Mouse (Mus musculus) embryonic facial prominence, embryonic 11.5 days (tissue): ENCODE data around the gene Lactbl1. TPM values are rescaled to one million over a fixed set of nuclear protein-coding genes. Genes with fewer than 3 reads are reported as not detected.

Experiments used
- ATAC-seq: fragments of 200-750 bp; cut with Nextera tagmentation; replicated peaks from 2 replicates; pipeline ENCODE4 v1.8.0; 2017; ENCODE audit warnings: low read depth; ENCODE audit not compliant: insufficient number of reproducible peaks, low FRiP score, low TSS enrichment
- DNase-seq: peaks from one replicate; pipeline ENCODE4 v3.0.0-alpha.2; 2015; ENCODE audit warnings: low spot score
- H3K27ac ChIP-seq: fragments of 300-500 bp; sonication (generic); replicated peaks from 2 replicates; pipeline ENCODE4 v1.5.1; 2014; ENCODE audit warnings: mild to moderate bottlenecking, low read depth, low read length, control low read depth
- H3K27me3 ChIP-seq: fragments of 300-500 bp; sonication (generic); 2 replicates; pipeline ENCODE4 v1.6.1; 2014; ENCODE audit warnings: mild to moderate bottlenecking, low read length, moderate library complexity, mixed read lengths; ENCODE audit not compliant: control insufficient read depth, insufficient read depth
- H3K36me3 ChIP-seq: fragments of 300-500 bp; sonication (generic); replicated peaks from 2 replicates; pipeline ENCODE4 v1.6.1; 2014; ENCODE audit warnings: low read depth, mild to moderate bottlenecking, low read length, moderate library complexity, mixed read lengths; ENCODE audit not compliant: control insufficient read depth, insufficient read depth
- H3K4me1 ChIP-seq: fragments of 300-500 bp; sonication (generic); 2 replicates; pipeline ENCODE4 v1.6.1; 2014; ENCODE audit warnings: low read length, mixed read lengths; ENCODE audit not compliant: control insufficient read depth, insufficient read depth
- H3K4me2 ChIP-seq: fragments of 300-500 bp; sonication (generic); 2 replicates; pipeline ENCODE4 v1.6.1; 2014; ENCODE audit warnings: low read depth, mild to moderate bottlenecking, control low read depth, low read length, moderate library complexity
- H3K4me3 ChIP-seq: fragments of 300-500 bp; sonication (generic); 2 replicates; pipeline ENCODE4 v1.5.1; 2014; ENCODE audit warnings: low read depth, low read length, control low read depth
- H3K9ac ChIP-seq: fragments of 300-500 bp; sonication (generic); replicated peaks from 2 replicates; pipeline ENCODE4 v1.6.1; 2014; ENCODE audit warnings: mild to moderate bottlenecking, control low read depth, low read length
- H3K9me3 ChIP-seq: fragments of 300-500 bp; sonication (generic); replicated peaks from 2 replicates; pipeline ENCODE4 v1.6.1; 2016; ENCODE audit warnings: mild to moderate bottlenecking, low read length, inconsistent platforms, mixed read lengths; ENCODE audit not compliant: control insufficient read depth
- WGBS: fragments of 180-500 bp; shearing (Covaris S2); extraction: QIAGEN DNeasy Blood & Tissue Kit; methylation state at CpG from one replicate; pipeline ENCODE4 v1.1.7; 2014; 5-methylcytosine and 5-hydroxymethylcytosine counted together
- polyA plus RNA-seq: library from polyadenylated mRNA; unstranded; fragments of >200 nt; fragmentation: Nextera tagmentation; extraction: Ambion mirVana; gene quantifications from 2 replicates; pipeline ENCODE4 v1.2.1, GENCODE M21; 2014

Gene Lactbl1
- not detected in 2 replicates for polyA plus RNA-seq

- Histone ChIP-seq H3K9ac (no peak within 1 kb of the TSS), H3K9me3 (no peaks in the 10 kb centered on the region), H3K4me3 (no peak within 1 kb of the TSS), H3K4me2 (no peak within 1 kb of the TSS), H3K27ac (no peak within 1 kb of the TSS), H3K27me3 (no peaks in the 10 kb centered on the region), H3K36me3 (no peaks in the 10 kb centered on the region), H3K4me1 (no peaks in the 10 kb centered on the region)
- WGBS: 45% methylated on average over 6 of the region's 6 CpGs
- DNase-seq: no peak
- no peak for ATAC-seq
Observed at GRCm38 (mm10) chr4:136622388-136622787, at the start of gene Lactbl1. Lactbl1 (plus strand) TSS chr4:136622621.

DNA sequence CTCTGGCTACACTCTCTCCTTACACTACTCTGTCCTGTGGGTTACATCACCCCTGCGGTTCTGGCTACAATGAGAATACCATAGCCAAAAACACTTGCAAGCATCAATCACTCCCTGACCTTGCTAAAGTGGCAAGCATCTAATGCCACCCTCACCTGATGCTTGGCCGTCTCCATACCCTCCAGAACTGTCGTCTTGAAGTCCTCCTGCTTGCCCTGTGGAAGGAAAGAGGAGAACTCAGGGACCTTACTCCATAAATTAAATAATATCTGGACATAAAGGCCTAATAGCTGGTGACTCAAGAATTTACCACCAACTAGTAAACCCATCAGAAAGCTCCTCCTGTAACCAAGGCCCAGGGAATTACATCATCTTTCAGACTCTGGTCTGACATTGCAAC lies 40.5 kb upstream of the Lactbl1 start:
- no peak overlapping the region for H3K4me2 ChIP-seq
- no peak for DNase-seq
- no peaks in the 10 kb centered on the region for H3K9me3 ChIP-seq
- no peak overlapping the region for H3K27ac ChIP-seq
- H3K36me3 ChIP-seq: no peaks in the 10 kb centered on the region
- 93% methylated on average over 3 of the region's 3 CpGs for WGBS
- H3K4me1 ChIP-seq: no peaks in the 10 kb centered on the region
- H3K4me3 ChIP-seq: no peak overlapping the region
- H3K27me3 ChIP-seq: no peaks in the 10 kb centered on the region
- no peak for ATAC-seq
- H3K9ac ChIP-seq: no peak overlapping the region

- Histone ChIP-seq H3K27me3 (no peaks in the 10 kb centered on the region), H3K9me3 (no peaks in the 10 kb centered on the region), H3K27ac (no peak overlapping the region), H3K4me1 (no peaks in the 10 kb centered on the region), H3K36me3 (no peaks in the 10 kb centered on the region), H3K4me3 (no peak overlapping the region), H3K4me2 (no peak overlapping the region), H3K9ac (no peak overlapping the region)
- ATAC-seq (no peak), DNase-seq (no peak)
- 86% methylated on average over 4 of the region's 4 CpGs for WGBS
Observed at GRCm38 (mm10) chr4:136587221-136587827, 35.1 kb upstream of the Lactbl1 start.

DNA sequence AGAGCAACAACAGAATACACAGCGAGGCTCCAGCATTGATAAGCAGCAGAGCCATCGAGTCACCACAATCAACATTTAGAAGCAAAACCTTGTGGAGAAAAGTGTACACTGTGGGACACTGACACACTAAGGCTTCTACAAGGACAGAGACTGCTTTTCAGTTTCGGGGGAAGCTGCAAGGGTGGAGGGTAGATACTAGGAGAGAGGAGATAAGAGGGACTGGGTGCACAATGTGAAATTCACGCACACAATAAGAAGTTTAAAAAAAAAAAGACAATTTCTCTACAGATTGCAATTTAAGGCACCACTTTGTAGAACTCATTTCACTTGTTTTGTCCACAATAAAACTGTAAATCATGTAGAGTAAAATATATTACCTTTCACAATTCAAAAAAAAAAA lies 34.4 kb upstream of the Lactbl1 start:
- H3K36me3 ChIP-seq: no peaks in the 10 kb centered on the region
- 94% methylated on average over 4 of the region's 4 CpGs for WGBS

DNA sequence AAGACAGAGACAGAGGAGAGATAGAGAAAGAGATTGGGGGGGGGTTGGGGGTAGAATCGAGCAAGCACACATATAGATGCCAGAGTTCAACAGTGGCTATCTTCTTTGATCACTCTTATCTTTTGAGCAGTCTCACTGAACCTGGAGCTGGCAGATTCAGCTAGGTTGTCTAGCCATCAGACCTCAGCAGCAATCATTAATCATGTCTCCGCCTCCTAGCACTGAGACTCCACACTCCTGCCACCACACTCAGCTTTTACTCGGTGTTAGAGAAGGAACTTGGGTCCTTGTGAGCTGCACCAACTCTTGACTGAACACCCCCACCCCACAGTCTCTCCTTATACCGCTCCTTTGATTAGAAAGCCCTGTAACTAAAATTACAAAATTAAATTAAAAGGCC lies 30.3 kb upstream of the Lactbl1 start:
- Histone ChIP-seq H3K9me3 (no peaks in the 10 kb centered on the region), H3K4me3 (no peak overlapping the region), H3K27me3 (no peaks in the 10 kb centered on the region), H3K9ac (no peak overlapping the region), H3K36me3 (no peaks in the 10 kb centered on the region), H3K4me2 (no peak overlapping the region), H3K4me1 (no peaks in the 10 kb centered on the region), H3K27ac (no peak overlapping the region)
- ATAC-seq (no peak), DNase-seq (no peak)
- WGBS: 82% methylated on average over 4 of the region's 4 CpGs

More for the DNA sequence above, 34.4 kb upstream of the Lactbl1 start:
- ATAC-seq (no peak), DNase-seq (no peak)
- no peaks in the 10 kb centered on the region for H3K4me1 ChIP-seq
- no peak overlapping the region for H3K4me2 ChIP-seq
- H3K27ac ChIP-seq: no peak overlapping the region
- H3K9me3 ChIP-seq: no peaks in the 10 kb centered on the region
- no peak overlapping the region for H3K9ac ChIP-seq
- H3K4me3 ChIP-seq: no peak overlapping the region
- H3K27me3 ChIP-seq: no peaks in the 10 kb centered on the region

DNA sequence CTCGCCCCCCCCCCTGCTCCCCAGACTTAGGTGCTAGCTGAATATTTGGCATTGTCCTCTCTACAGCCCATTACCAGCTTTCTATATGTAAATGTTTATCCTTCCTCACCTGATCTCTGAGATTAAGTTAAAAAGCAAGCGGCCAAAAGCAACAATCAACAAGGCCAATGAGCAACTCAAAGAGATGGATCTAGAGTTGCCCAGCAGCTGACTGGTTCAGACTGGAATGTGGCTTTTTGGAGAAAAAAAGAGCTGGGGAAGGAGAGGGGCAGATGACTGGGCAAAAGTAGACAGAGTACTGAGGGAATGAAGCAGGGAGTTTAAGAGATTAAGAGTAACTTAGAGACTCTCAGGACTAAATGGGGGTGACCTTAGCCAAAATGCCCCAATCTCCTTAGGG lies 28.4 kb upstream of the Lactbl1 start:
- no peak overlapping the region for H3K4me2 ChIP-seq
- no peak overlapping the region for H3K9ac ChIP-seq
- H3K27me3 ChIP-seq: no peaks in the 10 kb centered on the region
- H3K4me3 ChIP-seq: no peak overlapping the region
- no peaks in the 10 kb centered on the region for H3K4me1 ChIP-seq
- WGBS: 90% methylated on average over 2 of the region's 2 CpGs
- ATAC-seq (no peak), DNase-seq (no peak)
- no peaks in the 10 kb centered on the region for H3K36me3 ChIP-seq
- H3K27ac ChIP-seq: no peak overlapping the region
- H3K9me3 ChIP-seq: no peaks in the 10 kb centered on the region

DNA sequence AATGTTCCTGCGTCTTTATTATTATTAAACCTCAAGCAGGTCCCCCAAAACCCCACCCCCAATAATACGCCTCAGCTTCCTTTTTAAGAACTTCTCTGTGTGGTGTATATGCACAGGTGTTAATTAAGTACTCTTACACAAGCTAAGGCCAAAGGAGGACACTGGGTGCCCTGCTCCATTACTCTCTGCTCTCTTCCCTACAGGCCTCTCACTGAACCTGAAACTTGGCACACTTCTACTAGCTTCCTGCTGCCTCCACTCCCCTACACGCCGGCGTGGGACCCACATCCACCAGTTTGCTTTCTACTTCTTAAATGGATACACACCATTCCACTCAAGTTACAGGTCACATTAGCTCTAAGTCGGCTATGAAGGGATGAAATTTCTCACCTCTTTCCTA lies 27.2 kb upstream of the Lactbl1 start:
- H3K4me3 ChIP-seq: no peak overlapping the region
- H3K36me3 ChIP-seq: no peaks in the 10 kb centered on the region
- H3K9me3 ChIP-seq: no peaks in the 10 kb centered on the region
- DNase-seq: no peak
- H3K9ac ChIP-seq: no peak overlapping the region
- H3K4me1 ChIP-seq: no peaks in the 10 kb centered on the region
- no peak overlapping the region for H3K4me2 ChIP-seq
- WGBS: 87% methylated on average over 6 of the region's 6 CpGs
- no peak overlapping the region for H3K27ac ChIP-seq
- H3K27me3 ChIP-seq: no peaks in the 10 kb centered on the region
- no peak for ATAC-seq

DNA sequence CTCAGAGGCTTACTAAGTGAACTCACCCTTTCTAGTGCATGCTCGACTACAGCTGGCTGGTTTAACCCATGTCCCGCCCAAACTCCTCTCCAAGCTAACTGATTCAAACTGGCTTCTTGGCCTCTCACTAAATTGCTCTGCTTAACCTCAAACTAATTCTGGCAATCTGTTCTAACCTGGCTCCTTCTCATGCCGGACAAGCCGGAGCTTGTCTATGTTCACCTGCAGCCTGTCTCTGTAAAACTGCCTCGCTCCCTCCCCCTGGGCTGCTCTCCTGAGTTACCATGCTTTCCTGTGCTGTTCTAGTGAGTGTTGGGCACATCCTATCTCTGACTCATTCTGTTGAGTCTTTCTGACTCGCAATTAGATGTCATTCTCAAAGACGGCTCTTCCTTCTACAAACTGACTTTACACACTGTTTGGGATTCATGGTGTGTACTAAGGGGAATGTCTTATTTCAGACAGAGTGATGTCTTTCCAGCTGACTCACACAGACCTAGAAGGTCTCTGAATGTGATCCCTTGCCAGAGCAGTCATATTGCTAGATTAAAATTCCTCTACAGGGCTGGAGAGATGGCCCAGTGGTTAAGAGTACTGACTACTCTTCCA lies 24.0 kb upstream of the Lactbl1 start:
- no peaks in the 10 kb centered on the region for H3K4me1 ChIP-seq
- no peak overlapping the region for H3K9ac ChIP-seq
- 90% methylated on average over 7 of the region's 7 CpGs for WGBS
- no peaks in the 10 kb centered on the region for H3K36me3 ChIP-seq
- no peak overlapping the region for H3K4me2 ChIP-seq
- DNase-seq (no peak), ATAC-seq (no peak)
- H3K27me3 ChIP-seq: no peaks in the 10 kb centered on the region
- H3K4me3 ChIP-seq: no peak overlapping the region
- H3K9me3 ChIP-seq: no peaks in the 10 kb centered on the region
- H3K27ac ChIP-seq: no peak overlapping the region
